Comparison of ENCODE assay signal across 12 mouse cellular contexts in genomic region chr4:119118659-119119077, GRCm38 (mm10). TPM values are rescaled to one million over a fixed set of nuclear protein-coding genes. Genes with fewer than 3 reads are reported as not detected.
DNase-seq lines count a peak whose midpoint lies in the region; ATAC-seq and TF ChIP-seq lines count a peak whose summit lies in the region.
"Had no signal": no experiment of that assay in that cellular context is flagged by ENCODE, and none has a peak within 500 bp of the region (broad histone marks: within the 10 kb centered on the region; RNA-seq: fewer than 3 reads in every experiment).

No protein-coding gene starts in this region.

- WGBS in forebrain, embryonic 10.5 days: 75% methylated on average over 4 of the region's 4 CpGs
- 66% methylated on average over 4 of the region's 4 CpGs for WGBS in forebrain, embryonic 14.5 days
- WGBS in lung, postnatal 0 days: 43% methylated on average over 4 of the region's 4 CpGs
- 55% methylated on average over 4 of the region's 4 CpGs for WGBS in lung, adult 2 months
- WGBS in liver, adult 2 months: 37% methylated on average over 4 of the region's 4 CpGs
- 64% methylated on average over 4 of the region's 4 CpGs for WGBS in stomach, embryonic 15.5 days

- peaks cover 99% of the 10 kb centered on the region for H3K36me3 ChIP-seq in forebrain, embryonic 10.5 days (replicated peaks)
- H3K36me3 ChIP-seq in forebrain, embryonic 14.5 days (ENCODE audit: control insufficient read depth, insufficient read depth, low read length): peaks cover 26% of the 10 kb centered on the region
- peaks cover 5% of the 10 kb centered on the region; the same call in 1 of the 2 replicates for H3K36me3 ChIP-seq in lung, postnatal 0 days (ENCODE audit: insufficient read depth, low read length)
- H3K36me3 ChIP-seq in liver, adult 2 months (ENCODE audit: control insufficient read depth, insufficient read depth, low read length): no peaks in the 10 kb centered on the region
- H3K36me3 ChIP-seq in stomach, embryonic 15.5 days: peaks cover 13% of the 10 kb centered on the region; the same call in 1 of the 2 replicates

- no peaks in the 10 kb centered on the region for H3K9me3 ChIP-seq in forebrain, embryonic 10.5 days
- H3K9me3 ChIP-seq in forebrain, embryonic 14.5 days (replicated peaks; ENCODE audit: control insufficient read depth, low read length): no peaks in the 10 kb centered on the region
- no peaks in the 10 kb centered on the region for H3K9me3 ChIP-seq in lung, postnatal 0 days (ENCODE audit: low read length)
- no peaks in the 10 kb centered on the region for H3K9me3 ChIP-seq in stomach, embryonic 15.5 days
- H3K9me3 ChIP-seq: embryonic facial prominence, embryonic 12.5 days; neural tube, embryonic 13.5 days had no signal

- ATAC-seq in forebrain, embryonic 14.5 days: no peak
- ATAC-seq in lung, postnatal 0 days: peak; percentile 19; the same call in 1 of the 2 replicates
- ATAC-seq in stomach, embryonic 15.5 days (ENCODE audit: insufficient read depth, low FRiP score, low read depth): no peak
- ATAC-seq: hindbrain, postnatal 0 days had no signal

- no peak overlapping the region for H3K4me2 ChIP-seq in forebrain, embryonic 14.5 days (ENCODE audit: low read length)
- no peak overlapping the region for H3K4me2 ChIP-seq in lung, postnatal 0 days (replicated peaks; ENCODE audit: low read depth, low read length)
- H3K4me2 ChIP-seq in stomach, embryonic 15.5 days: no peak overlapping the region
- H3K4me2 ChIP-seq: embryonic facial prominence, embryonic 12.5 days; neural tube, embryonic 13.5 days had no signal

- TF ChIP-seq POLR2A in lung, adult 2 months (IDR thresholded peaks at IDR 0.05; ENCODE audit: borderline replicate concordance, extremely low read depth, low read depth, low read length): no peak
- no peak for TF ChIP-seq POLR2A in liver, adult 2 months (IDR thresholded peaks at IDR 0.05; ENCODE audit: extremely low read depth, insufficient read depth, low read length)

- no peak for TF ChIP-seq CTCF in lung, postnatal 0 days (IDR thresholded peaks at IDR 0.05)
- TF ChIP-seq CTCF in lung, adult 2 months (IDR thresholded peaks at IDR 0.05; ENCODE audit: insufficient read depth, low read length): no peak
- TF ChIP-seq CTCF in liver, adult 2 months (IDR thresholded peaks at IDR 0.05; ENCODE audit: low read depth, low read length): no peak

- no peak overlapping the region for H3K4me3 ChIP-seq in forebrain, embryonic 10.5 days
- no peak overlapping the region for H3K4me3 ChIP-seq in forebrain, embryonic 14.5 days (ENCODE audit: low read depth, low read length)
- no peak overlapping the region for H3K4me3 ChIP-seq in lung, postnatal 0 days (ENCODE audit: low read depth, low read length)
- no peak overlapping the region for H3K4me3 ChIP-seq in lung, adult 2 months (replicated peaks; ENCODE audit: extremely low read depth, low read depth, low read length)
- no peak overlapping the region for H3K4me3 ChIP-seq in liver, adult 2 months (ENCODE audit: insufficient read depth, low read depth, low read length)
- no peak overlapping the region for H3K4me3 ChIP-seq in stomach, embryonic 15.5 days (replicated peaks)
- H3K4me3 ChIP-seq: embryonic facial prominence, embryonic 12.5 days; neural tube, embryonic 13.5 days had no signal

- no peak overlapping the region for H3K9ac ChIP-seq in forebrain, embryonic 14.5 days (ENCODE audit: low read length)
- H3K9ac ChIP-seq in lung, postnatal 0 days (replicated peaks; ENCODE audit: low read depth): no peak overlapping the region
- H3K9ac ChIP-seq in liver, adult 2 months (ENCODE audit: low read depth, low read length): no peak overlapping the region
- no peak overlapping the region for H3K9ac ChIP-seq in stomach, embryonic 15.5 days
- H3K9ac ChIP-seq: embryonic facial prominence, embryonic 12.5 days; neural tube, embryonic 13.5 days had no signal

- H3K27me3 ChIP-seq in forebrain, embryonic 10.5 days (ENCODE audit: poor library complexity, severe bottlenecking): no peaks in the 10 kb centered on the region
- no peaks in the 10 kb centered on the region for H3K27me3 ChIP-seq in forebrain, embryonic 14.5 days (replicated peaks; ENCODE audit: control insufficient read depth, insufficient read depth, low read length)
- H3K27me3 ChIP-seq in lung, postnatal 0 days (replicated peaks; ENCODE audit: insufficient read depth, low read length): no peaks in the 10 kb centered on the region
- no peaks in the 10 kb centered on the region for H3K27me3 ChIP-seq in liver, adult 2 months (ENCODE audit: control insufficient read depth, insufficient read depth, low read length)
- no peaks in the 10 kb centered on the region for H3K27me3 ChIP-seq in stomach, embryonic 15.5 days (replicated peaks)
- H3K27me3 ChIP-seq: embryonic facial prominence, embryonic 12.5 days; neural tube, embryonic 13.5 days had no signal

- peaks cover 70% of the 10 kb centered on the region for H3K4me1 ChIP-seq in forebrain, embryonic 10.5 days
- no peaks in the 10 kb centered on the region for H3K4me1 ChIP-seq in forebrain, embryonic 14.5 days (ENCODE audit: control insufficient read depth, insufficient read depth, low read length)
- peaks cover 16% of the 10 kb centered on the region; the same call in 1 of the 2 replicates for H3K4me1 ChIP-seq in lung, postnatal 0 days (ENCODE audit: insufficient read depth, low read depth, low read length)
- 0 out of 2 replicates have a peak, but pooled peaks cover 4% of the 10 kb centered on the region for H3K4me1 ChIP-seq in lung, adult 2 months (ENCODE audit: control insufficient read depth, insufficient read depth, low read length)
- H3K4me1 ChIP-seq in liver, adult 2 months (ENCODE audit: control insufficient read depth, insufficient read depth, low read length): peaks cover 52% of the 10 kb centered on the region
- peaks cover 31% of the 10 kb centered on the region for H3K4me1 ChIP-seq in stomach, embryonic 15.5 days

- TF ChIP-seq EP300 in lung, postnatal 0 days (IDR thresholded peaks at IDR 0.05): no peak

- 0 out of 2 replicates have a peak overlapping the region, but pooled peaks have one; percentile 22 for H3K27ac ChIP-seq in forebrain, embryonic 10.5 days
- no peak overlapping the region for H3K27ac ChIP-seq in forebrain, embryonic 14.5 days (ENCODE audit: low read depth, low read length)
- H3K27ac ChIP-seq in lung, postnatal 0 days (ENCODE audit: low read length): no peak overlapping the region
- H3K27ac ChIP-seq in liver, adult 2 months (replicated peaks; ENCODE audit: insufficient read depth, low read depth, low read length): peak overlapping the region; percentile 60
- H3K27ac ChIP-seq in stomach, embryonic 15.5 days: 0 out of 2 replicates have a peak overlapping the region, but pooled peaks have one; percentile 6
- H3K27ac ChIP-seq: embryonic facial prominence, embryonic 12.5 days; hindbrain, postnatal 0 days; neural tube, embryonic 13.5 days had no signal

- no peak for DNase-seq in forebrain, embryonic 10.5 days (ENCODE audit: extremely low spot score, low spot score)
- DNase-seq in forebrain, embryonic 14.5 days (ENCODE audit: low spot score): no peak
- no peak for DNase-seq in lung, postnatal 0 days (ENCODE audit: low spot score)
- no peak for DNase-seq in lung, adult 2 months
- peak; percentile 51 for DNase-seq in liver, adult 2 months (ENCODE audit: extremely low read depth, low read depth, low spot score)
- DNase-seq in spleen, postnatal 4 days (ENCODE audit: low spot score in 2 of 2): no peak
- DNase-seq in cerebellum, postnatal 4 days (ENCODE audit: low spot score in 2 of 2): no peak
- DNase-seq: cerebellum, adult 11-12 months had no signal

- peaks cover 13% of the 10 kb centered on the region for H3K79me2 ChIP-seq in liver, adult 2 months (ENCODE audit: control insufficient read depth, insufficient read depth, low read length)

RNA-seq across cellular contexts. Expression of gene Slc2a1, which starts 10.2 kb away (rescaled TPM):
- polyA plus RNA-seq in forebrain, embryonic 10.5 days (2016; fragmentation: Nextera tagmentation; extraction: Ambion mirVana): 204 and 222 TPM in 2 replicates
- 85.3 and 96.7 TPM in 2 replicates for polyA plus RNA-seq in forebrain, embryonic 14.5 days (2014; fragmentation: Nextera tagmentation; extraction: Ambion mirVana)
- 16.7 and 20.4 TPM in 2 replicates for polyA plus RNA-seq in lung, postnatal 0 days (2015; fragmentation: Nextera tagmentation; extraction: Ambion mirVana)
- polyA plus RNA-seq in lung, adult 2 months (2012; rRNA removed): 32.0 and 39.0 TPM in 2 replicates
- total RNA-seq in liver, adult 2 months (2014; rRNA removed): 6.9 and 7.3 TPM in 2 replicates
- polyA plus RNA-seq in liver, adult 2 months (2012; rRNA removed): 11.1 and 17.7 TPM in 2 replicates
- polyA plus RNA-seq in stomach, embryonic 15.5 days (2015; fragmentation: Nextera tagmentation; extraction: Ambion mirVana): 119 and 129 TPM in 2 replicates

RNA-seq across cellular contexts. Expression of gene Zfp691, which starts 55.3 kb away (rescaled TPM):
- polyA plus RNA-seq in forebrain, embryonic 10.5 days (2016; fragmentation: Nextera tagmentation; extraction: Ambion mirVana): 10.5 and 10.6 TPM in 2 replicates
- 4.2 and 4.3 TPM in 2 replicates for polyA plus RNA-seq in forebrain, embryonic 14.5 days (2014; fragmentation: Nextera tagmentation; extraction: Ambion mirVana)
- 4.6 and 5.8 TPM in 2 replicates for polyA plus RNA-seq in lung, postnatal 0 days (2015; fragmentation: Nextera tagmentation; extraction: Ambion mirVana)
- 8.9 and 10.1 TPM in 2 replicates for polyA plus RNA-seq in lung, adult 2 months (2012; rRNA removed)
- total RNA-seq in liver, adult 2 months (2014; rRNA removed): 3.7 and 4.5 TPM in 2 replicates
- 9.7 and 13.0 TPM in 2 replicates for polyA plus RNA-seq in liver, adult 2 months (2012; rRNA removed)
- 4.6 and 5.5 TPM in 2 replicates for polyA plus RNA-seq in stomach, embryonic 15.5 days (2015; fragmentation: Nextera tagmentation; extraction: Ambion mirVana)

Comparison
In these comparisons a context has a peak if more than half of its experiments do, and no peak if none do; other contexts are left out.
1. H3K27ac ChIP-seq: peak in forebrain, embryonic 10.5 days (single experiment), liver, adult 2 months (single experiment) and stomach, embryonic 15.5 days (single experiment); none in forebrain, embryonic 14.5 days (single experiment) and lung, postnatal 0 days (single experiment).